Mouse (Mus musculus) MN1 (cell line): ENCODE results near the gene Gm10197.
"Not testable (repeated sequence)": the region's sequence is repeated elsewhere in the genome, so short reads cannot be mapped to it uniquely, and the experiment has no call there.

Experiments
- DNase-seq: peaks from one replicate; pipeline ENCODE4 v3.0.0-alpha.2; 2016; ENCODE audit warnings: low spot score

Gene Gm10197

DNA sequence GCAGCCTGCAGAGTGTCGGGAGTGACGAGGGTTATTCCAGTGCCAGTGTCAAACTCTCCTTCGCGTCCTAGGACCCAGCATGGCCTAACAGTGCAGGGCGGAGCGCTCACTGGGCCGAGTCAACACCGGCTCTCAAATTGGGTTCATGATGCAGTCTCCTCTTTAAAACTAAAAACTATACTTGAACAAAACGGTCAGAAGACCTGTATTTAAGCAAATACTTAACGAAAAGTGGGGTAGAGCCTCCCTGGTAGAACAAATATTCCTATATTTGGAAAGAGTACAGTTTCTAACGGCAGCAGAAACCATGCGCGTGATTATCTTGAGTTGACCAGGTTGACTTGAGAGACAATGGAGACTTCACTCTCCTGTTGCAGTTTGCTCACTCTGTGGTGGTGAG is at the start of gene Gm10197:
Gene Gm10197, minus strand, starts transcription at position 101 of the 400 bp plus-strand sequence.
- DNase-seq = no peak

DNA sequence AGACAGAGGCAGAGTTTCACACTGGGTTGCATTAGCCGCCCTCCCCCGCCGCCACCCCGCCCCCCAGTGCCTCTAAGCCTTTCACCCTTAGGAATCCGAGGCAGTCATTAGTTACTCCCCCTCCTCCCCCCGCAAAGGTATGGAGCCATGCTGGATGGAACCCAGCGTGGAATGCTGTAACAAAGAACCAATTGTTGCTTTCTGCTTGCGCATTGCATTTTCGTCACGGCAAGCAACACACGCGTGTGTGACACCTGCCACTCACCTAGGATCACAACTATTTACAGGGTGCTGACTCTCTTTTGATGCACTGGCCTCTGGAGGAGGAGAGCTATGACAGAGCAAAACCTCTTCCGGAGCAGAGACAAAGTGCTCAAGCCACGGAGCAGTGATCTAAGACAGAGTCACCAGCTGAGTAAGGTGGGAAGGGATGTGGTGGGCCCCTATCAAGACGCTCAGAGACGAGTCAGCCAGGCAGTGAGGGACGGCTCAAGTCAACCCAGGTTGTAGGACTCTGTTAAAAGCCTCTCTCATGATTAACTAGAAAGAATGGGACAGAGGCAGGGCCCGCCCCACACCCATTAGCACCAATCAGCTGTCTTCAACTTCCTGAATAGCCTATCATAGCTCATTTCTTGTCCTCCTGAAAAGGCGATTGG is 49.5 kb upstream of the Gm10197 start:
- DNase-seq = peak; percentile 40

DNA sequence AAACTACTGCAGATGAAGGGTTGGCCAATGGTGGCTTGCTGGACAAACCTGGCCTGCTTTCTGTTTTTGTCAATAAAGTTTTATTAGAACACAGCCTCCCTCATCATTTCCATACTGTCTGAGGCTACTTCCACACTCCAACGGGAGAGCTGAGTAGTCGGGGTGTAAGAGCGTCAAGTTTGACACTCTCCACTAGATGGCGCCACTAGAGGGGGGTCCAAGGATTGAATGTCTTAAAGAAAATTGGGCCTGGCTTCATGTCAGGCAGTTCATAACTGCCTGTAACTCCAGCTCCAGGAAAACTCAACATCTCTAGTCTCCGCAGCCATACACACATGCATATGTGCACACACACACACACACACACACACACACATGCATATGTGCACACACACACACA is 48.3 kb upstream of the Gm10197 start:
- peak; percentile 72 for DNase-seq

DNA sequence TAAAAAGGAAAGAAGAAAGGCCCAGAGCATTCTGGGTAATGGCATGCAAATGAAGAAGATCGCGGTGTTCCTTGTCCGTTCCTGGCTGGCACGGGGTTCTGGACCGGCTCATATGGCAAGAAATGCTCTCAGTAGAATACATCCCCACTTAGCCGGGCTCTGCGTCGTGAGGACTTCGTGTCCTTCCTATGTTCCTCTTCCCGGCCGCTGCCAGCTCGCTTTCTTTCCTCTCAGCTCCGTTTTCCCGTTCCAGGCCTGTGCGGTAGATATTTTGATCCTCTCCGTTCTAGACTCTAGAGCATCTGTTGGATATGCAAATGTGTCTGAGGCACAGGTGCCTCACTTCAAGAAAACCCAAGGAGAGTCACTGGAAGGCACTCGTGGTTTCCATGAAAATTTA is 43.6 kb upstream of the Gm10197 start:
- peak; percentile 47 for DNase-seq

DNA sequence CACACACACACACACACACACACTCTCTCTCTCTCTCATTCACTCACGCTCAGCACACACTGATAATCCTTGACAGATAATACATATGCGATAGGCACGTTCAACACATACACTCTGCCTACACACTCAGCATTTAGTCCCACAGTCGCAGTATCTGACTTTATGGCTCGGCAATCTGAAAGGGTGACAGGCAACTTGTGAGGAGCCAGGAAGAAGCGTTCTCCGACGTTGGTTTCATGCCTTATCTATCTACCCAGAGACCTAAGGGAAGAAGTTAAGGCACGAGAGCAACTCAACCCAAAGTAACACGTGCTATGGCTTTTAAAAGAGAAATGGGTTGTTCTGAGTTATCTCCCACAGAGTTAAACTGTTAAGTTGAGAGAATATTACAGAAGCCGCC is 43.1 kb upstream of the Gm10197 start:
- no peak for DNase-seq

DNA sequence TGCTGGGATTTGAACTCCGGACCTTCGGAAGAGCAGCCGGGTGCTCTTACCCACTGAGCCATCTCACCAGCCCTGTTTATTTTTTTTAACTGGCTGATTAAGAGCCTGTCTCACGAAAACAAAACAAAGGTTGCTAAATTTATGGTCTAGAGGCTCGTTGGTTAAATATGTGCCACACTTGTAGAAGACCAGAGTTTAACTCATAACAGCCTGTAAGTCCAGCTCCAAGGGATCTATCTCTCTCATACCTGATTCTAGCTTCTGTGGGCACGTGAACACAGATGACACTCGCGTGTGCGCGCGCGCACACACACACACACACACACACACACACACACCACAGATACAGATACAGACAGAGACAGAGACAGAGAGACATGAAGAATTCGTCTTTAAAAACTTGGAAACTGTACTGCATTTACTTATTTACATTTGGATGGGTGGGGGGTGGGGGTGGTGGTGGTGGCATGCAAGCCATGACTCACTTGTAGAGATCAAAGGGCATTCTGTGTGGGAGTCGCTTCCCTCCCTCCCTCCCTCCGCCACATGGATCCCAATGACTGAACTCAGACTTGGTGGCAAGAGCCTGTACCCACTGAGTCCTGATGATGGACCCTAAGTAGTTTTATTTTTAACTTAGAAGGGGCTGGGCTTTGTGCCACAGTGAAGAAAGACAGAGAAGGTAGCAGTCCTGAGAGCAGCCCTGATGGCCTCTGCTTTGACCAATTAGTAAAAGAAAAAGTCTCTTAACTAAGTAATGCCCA is 42.2 kb upstream of the Gm10197 start:
- DNase-seq = no peak

DNA sequence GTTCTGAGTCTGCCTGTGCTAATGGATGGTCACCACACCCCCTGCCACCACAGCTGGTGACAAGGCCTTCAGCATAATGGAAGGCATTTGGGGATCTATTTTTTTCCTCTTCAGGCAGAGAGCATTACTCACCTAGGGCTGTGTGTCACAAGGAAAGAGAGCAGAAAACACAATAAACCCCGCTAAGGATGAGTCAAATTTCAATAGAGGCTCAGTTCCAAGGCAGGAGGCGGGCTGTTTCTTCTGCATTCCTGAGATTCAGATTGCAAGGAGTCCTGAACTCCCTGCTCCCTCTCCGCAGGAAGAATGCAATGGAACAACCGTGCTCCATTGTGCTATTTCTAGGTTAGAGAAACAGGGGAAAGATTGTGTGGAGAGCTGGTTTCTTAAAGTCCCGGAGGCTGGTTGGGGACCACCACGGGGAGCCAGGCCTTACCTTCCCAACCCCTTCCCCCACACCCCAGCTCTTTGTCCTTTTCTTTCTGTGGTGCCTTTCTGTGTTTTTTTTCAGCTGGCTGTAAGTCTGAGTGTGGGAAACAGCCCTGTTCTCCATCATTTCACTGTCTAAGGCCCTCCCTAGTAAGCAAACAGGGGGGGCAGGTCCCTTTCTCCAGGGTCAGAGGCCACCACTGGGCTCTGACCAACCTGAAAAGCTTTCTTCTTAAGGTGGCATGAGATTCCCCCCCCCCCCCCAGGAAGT is 40.7 kb upstream of the Gm10197 start:
- DNase-seq = no peak

DNA sequence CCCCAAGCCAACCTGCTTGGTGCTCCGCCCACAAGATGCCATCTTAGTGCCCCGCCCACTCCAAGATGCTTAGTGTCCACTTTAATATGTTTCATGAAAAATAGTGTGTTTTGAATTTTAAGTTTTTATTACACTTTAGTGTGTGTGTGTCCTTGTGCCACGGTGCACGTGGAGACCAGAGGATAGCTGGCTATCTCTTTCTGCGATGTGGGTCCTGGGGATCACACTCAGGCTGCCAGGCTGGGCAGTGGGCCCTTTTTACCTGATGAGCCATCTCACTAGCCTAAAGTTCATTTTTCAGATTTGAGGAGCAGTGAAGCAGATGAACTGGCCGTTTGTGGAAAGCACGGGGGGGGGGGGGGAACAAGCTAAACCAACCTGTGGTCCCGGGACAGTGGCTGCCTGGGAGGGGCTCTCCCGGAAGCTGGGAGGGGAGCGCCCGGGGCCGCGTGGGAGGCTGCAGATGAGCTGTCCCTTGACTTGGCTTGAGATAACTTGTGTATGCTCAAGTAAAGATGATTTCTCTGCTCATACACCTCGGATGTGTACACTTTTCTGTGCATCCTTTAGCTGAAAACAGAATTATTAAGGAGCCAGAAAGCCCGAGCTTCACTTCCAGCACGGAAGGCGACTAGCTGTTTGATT is 38.2 kb upstream of the Gm10197 start:
- no peak for DNase-seq

DNA sequence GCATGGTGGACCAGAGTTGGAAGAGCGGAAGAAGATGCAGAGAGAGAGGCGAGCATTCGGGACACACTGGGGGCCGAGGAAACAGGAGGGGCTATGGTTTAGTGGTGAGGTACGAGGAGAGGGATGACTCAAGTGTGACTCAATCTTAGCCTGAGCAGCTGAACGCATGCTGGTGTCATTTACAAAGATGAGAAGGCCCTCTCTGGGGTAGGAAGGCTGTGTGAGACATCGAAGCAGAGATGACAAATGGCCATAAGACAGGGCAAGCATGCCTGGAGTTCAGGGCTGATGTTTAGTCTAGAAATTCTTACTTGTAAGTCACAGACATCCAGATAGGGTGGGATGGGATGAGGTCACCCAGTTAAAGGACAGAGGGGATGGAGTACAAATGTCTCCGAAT is 36.8 kb upstream of the Gm10197 start:
- DNase-seq = no peak

DNA sequence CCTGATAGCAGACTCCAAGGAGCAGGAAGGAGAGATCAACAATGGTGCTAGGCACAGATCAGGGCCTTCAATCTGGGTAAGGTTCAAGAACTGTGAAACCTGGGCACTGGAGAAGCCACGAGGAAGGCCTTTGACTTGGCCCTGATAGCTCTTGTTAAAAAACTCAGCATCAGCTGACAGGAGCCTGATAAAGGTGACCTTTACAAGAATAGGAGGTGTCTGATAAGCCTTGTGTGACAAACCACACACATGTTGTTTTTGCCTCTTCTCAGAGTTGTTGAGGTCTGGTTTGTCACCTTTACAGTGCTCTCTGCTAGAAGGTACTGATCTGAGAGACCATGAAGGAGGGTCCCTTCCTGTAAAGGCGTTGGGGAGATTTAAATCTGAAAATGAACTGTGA is 35.8 kb upstream of the Gm10197 start:
- no peak for DNase-seq

DNA sequence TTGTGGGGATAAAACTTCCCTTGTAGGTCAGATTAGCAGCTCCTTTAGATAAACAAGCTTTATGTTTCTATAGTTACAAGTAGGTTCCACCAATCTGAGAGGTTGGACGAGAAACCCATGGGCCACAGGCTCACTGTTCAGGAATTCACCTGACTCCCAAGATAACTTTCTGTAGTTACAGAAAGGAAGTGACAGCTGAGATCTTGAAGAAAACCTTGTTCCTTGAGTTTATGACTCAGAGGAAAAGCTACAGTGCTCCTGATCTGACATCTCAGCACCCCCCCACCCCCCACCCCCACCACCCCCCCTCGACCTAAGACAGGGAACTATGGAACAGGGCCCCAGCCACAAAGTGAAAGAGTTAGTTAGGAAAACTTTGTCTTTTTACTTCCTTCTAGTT is 34.2 kb upstream of the Gm10197 start:
- DNase-seq = no peak

DNA sequence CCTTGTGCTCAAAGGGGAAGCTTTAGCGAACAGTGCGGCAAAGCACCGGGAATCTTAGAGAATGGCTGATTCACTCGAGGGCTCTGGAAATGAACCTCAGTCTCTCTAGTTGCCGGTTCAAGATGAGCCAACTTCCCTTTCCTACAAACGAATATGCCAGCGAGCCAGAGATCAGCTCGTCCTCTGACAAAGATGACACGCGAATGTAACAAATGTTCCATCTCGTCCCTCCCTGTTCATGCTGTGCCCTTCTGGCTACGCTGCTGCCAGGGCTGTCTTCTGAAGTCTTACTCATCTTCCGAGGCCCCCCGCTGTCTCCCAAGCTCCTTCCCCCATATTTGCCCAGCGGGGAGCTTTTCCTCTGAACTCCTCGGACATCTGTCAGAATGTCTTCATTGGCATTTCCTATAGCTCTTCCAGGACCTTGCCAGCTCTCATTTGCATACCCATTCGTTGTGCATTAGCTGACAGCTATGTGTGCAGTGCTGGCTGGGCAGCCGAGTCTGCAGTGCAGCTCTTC is 33.3 kb upstream of the Gm10197 start:
- DNase-seq = peak; percentile 57

DNA sequence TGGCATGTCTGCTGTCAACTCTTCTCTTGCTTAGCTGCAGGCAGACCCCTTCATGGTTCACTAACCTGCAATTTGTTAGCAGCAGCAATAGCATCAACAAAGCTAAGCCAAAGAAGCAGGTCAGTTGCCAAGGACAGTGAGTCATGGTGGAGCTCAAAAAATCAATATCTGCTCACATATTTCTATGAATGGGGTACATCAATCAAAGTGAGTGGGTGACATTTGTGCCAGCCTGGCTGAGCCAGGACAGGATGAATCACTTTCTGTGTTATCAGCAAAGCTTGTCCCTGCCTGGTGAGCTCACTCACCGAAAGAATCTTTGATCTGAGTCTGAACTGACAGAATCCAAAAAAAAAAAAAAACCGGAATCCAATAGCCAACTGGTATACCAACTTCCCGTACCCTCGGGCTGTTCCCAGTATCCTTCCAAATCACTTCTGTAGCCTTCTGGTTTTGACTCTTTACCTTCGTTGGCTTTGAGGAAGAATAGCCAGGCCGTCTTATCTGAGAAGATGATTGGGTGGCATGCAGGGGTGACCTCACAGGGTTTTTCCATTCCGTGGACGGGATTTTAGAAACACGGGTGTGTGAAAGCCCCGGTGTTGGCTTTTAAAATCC is 32.8 kb upstream of the Gm10197 start:
- DNase-seq = peak; percentile 79

DNA sequence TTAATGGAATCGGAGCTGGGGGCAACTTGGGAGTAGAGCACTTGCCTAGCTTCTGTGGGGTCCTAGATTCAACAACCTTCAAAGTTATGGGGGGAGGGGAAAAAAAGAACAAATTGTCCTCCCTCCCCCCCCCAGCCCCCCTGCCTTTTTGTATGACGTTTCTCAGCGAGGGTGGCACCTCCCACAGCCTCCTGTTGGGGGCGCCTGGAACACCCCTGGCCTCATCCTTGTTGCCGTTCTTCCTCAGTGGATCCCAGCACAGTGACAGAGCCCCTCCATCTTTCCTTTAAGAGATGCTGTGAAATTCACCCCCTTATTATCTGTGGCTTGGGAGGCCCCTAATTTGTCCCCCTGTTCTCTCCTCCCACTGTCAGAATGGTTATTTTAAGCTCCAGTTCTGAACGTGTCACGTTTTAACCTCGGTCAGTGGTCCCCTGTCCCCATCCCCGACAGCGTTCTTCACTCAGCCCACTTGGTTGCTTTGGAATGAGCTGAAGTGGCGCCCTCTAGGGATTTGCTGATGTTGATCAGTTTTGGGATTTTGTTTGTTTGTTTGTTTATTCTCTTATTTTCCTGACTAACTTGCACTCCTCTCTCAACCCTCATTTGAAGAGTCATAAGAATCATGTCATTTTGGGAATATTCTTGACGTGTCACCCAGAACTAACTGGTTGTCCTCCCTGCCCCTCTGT is 31.3 kb upstream of the Gm10197 start:
- DNase-seq = no peak

DNA sequence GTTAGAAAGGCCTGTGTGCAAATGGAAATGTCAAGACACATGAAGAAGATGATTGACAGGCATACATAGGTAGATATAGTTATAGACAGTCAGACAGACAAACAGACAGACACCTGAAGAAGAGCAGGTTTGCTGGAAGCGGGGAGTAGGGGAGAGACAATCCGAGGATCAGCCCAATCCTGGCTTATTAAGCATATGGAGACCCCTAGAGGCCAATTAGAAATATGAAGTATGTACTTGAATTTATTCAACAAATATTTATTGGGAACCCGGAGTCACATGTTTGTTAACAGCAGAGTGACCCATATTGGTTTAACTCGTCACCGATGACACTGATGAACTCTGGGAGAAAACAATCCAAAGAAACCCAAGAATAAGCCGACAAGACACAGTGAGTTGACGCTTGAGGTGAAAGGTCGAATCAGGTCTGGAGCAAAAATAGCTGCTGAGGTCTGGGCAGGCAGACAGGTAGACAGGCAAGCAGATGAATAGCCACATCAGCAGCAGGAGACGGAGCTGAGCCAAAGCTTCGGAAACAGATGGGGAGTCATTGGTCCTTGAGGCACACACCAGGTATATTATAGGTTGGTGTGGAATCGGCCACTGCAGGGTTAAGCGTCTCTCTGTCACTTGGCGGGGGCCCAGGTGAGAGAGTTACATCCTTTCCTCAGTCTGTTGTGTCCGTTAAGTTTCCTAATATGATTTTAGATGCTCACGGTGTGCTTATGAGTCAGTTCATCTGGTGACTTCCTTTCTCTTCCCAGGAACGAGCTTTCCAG is 29.0 kb upstream of the Gm10197 start:
- DNase-seq = no peak

DNA sequence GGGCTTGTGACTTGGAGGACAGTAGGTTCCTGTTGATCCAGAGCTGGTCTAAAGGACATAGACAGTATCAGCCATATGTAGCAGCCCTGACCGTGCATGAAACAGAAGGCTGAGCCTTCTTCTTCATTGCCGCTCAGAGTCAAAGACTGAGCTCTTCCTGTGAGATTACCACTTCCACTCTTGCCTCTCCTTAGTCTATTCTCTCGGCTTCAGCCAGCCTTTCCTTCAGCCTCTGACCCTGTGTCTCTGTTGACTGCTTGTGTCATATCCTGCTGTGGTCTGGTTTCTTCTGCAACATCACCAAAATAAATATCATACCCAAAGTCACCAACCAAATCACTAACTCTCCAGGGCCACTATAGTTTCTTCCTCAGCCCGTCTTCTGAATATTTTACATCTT is 27.6 kb upstream of the Gm10197 start:
- no peak for DNase-seq

DNA sequence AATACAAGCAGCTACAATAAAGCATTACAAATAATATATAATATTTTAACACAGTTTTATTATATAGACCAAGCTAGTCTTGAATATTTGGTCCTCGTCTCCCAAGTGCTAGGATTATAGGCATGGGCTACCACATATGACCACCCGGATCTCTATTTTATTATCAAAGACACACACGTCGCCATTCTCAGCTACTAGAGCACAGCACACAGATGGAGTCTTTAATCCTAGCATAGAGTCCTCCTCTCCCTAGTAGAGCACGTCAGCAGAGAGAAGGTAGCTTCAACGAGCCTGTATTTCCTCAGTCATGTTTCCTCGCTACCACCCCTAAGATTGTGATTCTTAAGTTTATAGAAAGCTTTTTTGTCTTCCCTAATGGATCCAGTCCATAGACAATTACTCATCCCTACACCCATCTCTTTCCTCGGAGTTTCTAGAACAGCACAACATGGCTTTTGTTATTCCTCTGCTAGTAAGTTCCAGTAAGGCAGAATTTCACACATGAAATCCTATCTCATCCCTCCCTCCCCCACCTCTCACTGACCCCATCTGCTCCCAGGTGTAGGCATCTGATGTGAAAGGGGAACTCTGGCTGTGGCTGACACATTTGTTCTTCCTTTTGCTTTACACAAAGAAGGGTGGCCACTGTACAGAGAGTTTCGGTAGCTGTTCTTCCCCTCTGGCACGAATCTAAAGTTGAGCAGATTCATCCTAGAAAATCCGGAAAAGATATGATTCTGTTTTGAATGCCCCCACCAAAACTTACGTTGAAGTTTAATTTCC is 26.1 kb upstream of the Gm10197 start:
- DNase-seq = no peak

DNA sequence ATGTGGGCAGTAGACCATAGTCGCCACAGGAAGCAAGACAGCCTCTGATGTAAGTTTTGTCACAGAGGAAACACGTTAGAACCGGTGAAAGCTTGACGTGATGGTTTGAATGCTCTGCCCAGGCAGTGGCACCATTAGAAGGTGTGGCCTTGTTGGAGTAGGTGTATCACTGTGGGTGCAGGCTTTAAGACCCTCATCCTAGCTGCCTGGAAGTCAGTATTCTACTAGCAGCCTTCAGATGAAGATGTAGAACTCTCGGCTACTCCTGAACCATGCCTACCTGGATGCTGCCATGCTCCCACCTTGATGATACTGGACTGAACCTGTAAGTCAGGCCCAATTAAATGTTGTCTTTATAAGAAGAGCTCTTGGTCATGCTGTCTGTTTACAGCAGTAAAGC is 24.2 kb upstream of the Gm10197 start:
- not testable (repeated sequence) for DNase-seq

DNA sequence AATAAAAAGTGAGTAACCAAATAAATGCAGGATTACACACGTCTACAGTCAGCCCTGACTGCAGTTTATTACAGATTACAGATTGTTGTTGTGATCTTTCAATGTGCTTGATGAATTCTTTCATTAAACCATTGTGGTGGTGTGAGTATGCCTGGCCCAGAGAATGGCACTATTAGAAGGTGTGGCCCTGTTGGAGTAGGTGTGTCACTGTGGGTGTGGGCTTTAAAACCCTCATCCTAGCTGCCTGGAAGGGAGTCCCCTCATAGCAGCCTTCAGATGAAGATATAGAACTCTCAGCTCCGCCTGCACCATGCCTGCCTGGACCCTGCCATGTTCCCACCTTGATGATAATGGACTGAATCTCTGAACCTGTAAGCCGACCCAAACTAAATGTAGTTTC is 23.4 kb upstream of the Gm10197 start:
- DNase-seq = not testable (repeated sequence)

DNA sequence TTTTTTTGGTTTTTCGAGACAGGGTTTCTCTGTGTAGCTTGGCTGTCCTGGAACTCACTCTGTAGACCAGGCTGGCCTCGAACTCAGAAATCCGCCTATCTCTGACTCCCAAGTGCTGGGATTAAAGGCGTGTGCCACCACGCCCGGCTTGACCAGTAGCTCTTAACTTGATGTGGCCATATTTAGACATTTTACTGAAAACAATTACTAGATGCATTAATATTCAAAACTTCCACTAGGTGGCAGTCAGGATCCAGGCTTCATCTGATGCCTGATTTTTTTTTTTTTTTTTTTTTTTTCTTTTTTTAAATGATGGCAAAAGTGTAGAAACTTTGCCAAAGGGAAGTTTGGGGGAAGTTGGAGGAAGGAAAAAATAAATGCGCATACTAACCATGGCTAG is 23.0 kb upstream of the Gm10197 start:
- DNase-seq = peak; percentile 86
